Mouse (Mus musculus) heart, embryonic 11.5 days (tissue): Measurements from ENCODE around the gene Cxcr4. TPM values are rescaled to one million over a fixed set of nuclear protein-coding genes. Genes with fewer than 3 reads are reported as not detected.

Experiments
- ATAC-seq: fragments of 200-750 bp; cut with Nextera tagmentation; replicated peaks from 2 replicates; pipeline ENCODE4 v1.8.0; 2017; ENCODE audit warnings: moderate library complexity; ENCODE audit not compliant: insufficient number of reproducible peaks, low FRiP score, low TSS enrichment
- H3K27ac ChIP-seq: fragments of 300-500 bp; sonication (generic); 2 replicates; pipeline ENCODE4 v1.5.1; 2014; ENCODE audit warnings: mild to moderate bottlenecking, low read depth, low read length
- H3K27me3 ChIP-seq: fragments of 300-500 bp; sonication (generic); 2 replicates; pipeline ENCODE4 v1.6.1; 2014; ENCODE audit warnings: mild to moderate bottlenecking, low read length, mixed read lengths; ENCODE audit not compliant: control insufficient read depth, insufficient read depth
- H3K36me3 ChIP-seq: fragments of 300-500 bp; sonication (generic); 2 replicates; pipeline ENCODE4 v1.6.1; 2014; ENCODE audit warnings: mild to moderate bottlenecking, low read length, moderate library complexity, mixed read lengths; ENCODE audit not compliant: control insufficient read depth, insufficient read depth
- H3K4me1 ChIP-seq: fragments of 300-500 bp; sonication (generic); 2 replicates; pipeline ENCODE4 v1.6.1; 2014; ENCODE audit warnings: low read length; ENCODE audit not compliant: control insufficient read depth, insufficient read depth
- H3K4me2 ChIP-seq: fragments of 300-500 bp; sonication (generic); 2 replicates; pipeline ENCODE4 v1.6.1; 2014; ENCODE audit warnings: mild to moderate bottlenecking, moderate library complexity
- H3K4me3 ChIP-seq: fragments of 300-500 bp; sonication (generic); 2 replicates; pipeline ENCODE4 v1.5.1; 2014; ENCODE audit warnings: low read depth, low read length
- H3K9ac ChIP-seq: fragments of 300-500 bp; sonication (generic); 2 replicates; pipeline ENCODE4 v1.6.1; 2014; ENCODE audit warnings: mild to moderate bottlenecking, low read depth, low read length, moderate library complexity
- H3K9me3 ChIP-seq: fragments of 300-500 bp; sonication (generic); replicated peaks from 2 replicates; pipeline ENCODE4 v1.6.1; 2016; ENCODE audit warnings: low read length; ENCODE audit not compliant: control insufficient read depth
- WGBS: fragments of 180-500 bp; shearing (Covaris S2); extraction: QIAGEN DNeasy Blood & Tissue Kit; methylation state at CpG from one replicate; pipeline ENCODE4 v1.1.7; 2014; ENCODE audit not compliant: insufficient replicate concordance; 5-methylcytosine and 5-hydroxymethylcytosine counted together
- polyA plus RNA-seq: library from polyadenylated mRNA; unstranded; fragments of >200 nt; fragmentation: Nextera tagmentation; extraction: Ambion mirVana; gene quantifications from 2 replicates; pipeline ENCODE4 v1.2.1, GENCODE M21; 2014

The Cxcr4 gene
- polyA plus RNA-seq, 1 experiment from 2014 or later: 1.9 TPM

- H3K27me3 ChIP-seq: no peaks in the 10 kb centered on the region
- H3K4me1 ChIP-seq: no peaks in the 10 kb centered on the region
- H3K9me3 ChIP-seq: no peaks in the 10 kb centered on the region
- no peak overlapping the region for H3K9ac ChIP-seq
- H3K27ac ChIP-seq: no peak overlapping the region
- no peak overlapping the region for H3K4me2 ChIP-seq
- no peaks in the 10 kb centered on the region for H3K36me3 ChIP-seq
- ATAC-seq: no peak
- WGBS: 73% methylated on average over 9 of the region's 9 CpGs
- no peak overlapping the region for H3K4me3 ChIP-seq
Observed at GRCm38 (mm10) chr1:128622867-128623593, 30.9 kb upstream of the Cxcr4 start.

GRCm38 (mm10) chr1:128617654-128618310 lies 25.7 kb upstream of the Cxcr4 start:
- Histone ChIP-seq H3K4me3 (no peak overlapping the region), H3K27me3 (no peaks in the 10 kb centered on the region), H3K27ac (no peak overlapping the region), H3K4me2 (no peak overlapping the region), H3K9ac (no peak overlapping the region), H3K36me3 (no peaks in the 10 kb centered on the region), H3K9me3 (no peaks in the 10 kb centered on the region), H3K4me1 (no peaks in the 10 kb centered on the region; the same call in 1 of the 2 replicates)
- ATAC-seq: no peak
- 85% methylated on average over 13 of the region's 13 CpGs for WGBS

- no peak for ATAC-seq
- H3K9ac ChIP-seq: no peak overlapping the region
- H3K4me2 ChIP-seq: no peak overlapping the region
- 40% methylated on average over 2 of the region's 2 CpGs for WGBS
- no peaks in the 10 kb centered on the region for H3K36me3 ChIP-seq
- H3K9me3 ChIP-seq: no peaks in the 10 kb centered on the region
- H3K27ac ChIP-seq: no peak overlapping the region
- no peaks in the 10 kb centered on the region for H3K27me3 ChIP-seq
- no peak overlapping the region for H3K4me3 ChIP-seq
- H3K4me1 ChIP-seq: no peaks in the 10 kb centered on the region; the same call in 1 of the 2 replicates
Observed at GRCm38 (mm10) chr1:128616586-128616985, 24.5 kb upstream of the Cxcr4 start.

DNA sequence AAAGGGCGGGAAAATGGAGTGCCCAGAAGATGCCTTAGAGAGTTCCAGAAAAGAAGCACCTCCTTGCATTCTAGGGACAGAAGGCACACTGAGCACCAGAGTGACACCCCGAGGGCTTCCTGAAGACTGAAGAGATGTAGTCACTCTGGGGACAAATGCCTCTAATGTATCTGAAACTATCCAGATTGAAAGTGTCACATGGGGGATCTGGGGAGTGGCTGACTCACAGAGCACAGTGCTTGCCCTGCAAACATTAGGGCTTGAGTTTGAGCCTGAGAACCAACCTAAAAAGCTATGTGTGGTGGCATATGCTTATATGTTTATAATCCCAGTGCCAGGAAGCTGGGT lies 23.3 kb upstream of the Cxcr4 start:
- WGBS: 78% methylated on average over 2 of the region's 2 CpGs
- H3K27ac ChIP-seq: no peak overlapping the region

DNA sequence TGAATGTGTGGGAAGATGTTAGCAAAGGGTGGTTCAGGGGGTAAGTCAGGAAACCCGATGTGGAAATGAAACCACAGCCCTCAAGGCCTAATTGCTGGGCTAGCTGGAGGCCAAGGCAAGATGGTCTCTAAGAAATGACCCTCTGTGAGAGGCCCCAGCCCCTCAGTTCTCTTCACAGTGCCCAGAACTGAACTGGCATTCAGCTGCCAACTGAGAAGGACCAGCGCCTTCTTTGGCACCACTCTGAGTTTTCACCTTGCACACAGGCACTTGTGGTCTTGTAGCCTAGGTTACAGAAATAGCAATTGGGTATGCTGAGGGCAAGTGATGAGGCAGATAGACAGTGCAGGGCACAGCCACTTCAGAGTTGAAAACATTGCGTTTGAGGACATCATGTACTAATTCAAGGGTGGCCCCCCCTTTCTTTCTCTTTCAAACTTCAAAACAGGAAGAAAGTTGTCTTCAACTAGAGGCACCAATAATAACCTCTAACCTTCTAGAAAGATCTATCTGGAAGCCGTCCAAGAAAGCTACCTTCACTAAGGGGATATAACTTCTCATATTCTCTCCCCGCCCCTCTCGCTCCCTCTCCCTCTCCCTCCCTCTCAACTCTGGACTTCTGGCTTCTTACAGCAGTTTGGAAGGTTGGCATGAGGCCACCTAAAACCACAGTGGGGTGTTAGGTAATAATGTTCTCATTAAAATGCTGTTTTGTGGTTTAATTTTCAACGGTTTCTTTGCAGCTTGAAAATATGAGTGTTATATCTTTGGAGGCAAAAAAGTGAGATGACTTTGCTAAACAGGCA lies 22.8 kb upstream of the Cxcr4 start:
- H3K9me3 ChIP-seq: no peaks in the 10 kb centered on the region
- no peak overlapping the region for H3K9ac ChIP-seq
- no peak overlapping the region for H3K4me2 ChIP-seq
- H3K4me1 ChIP-seq: no peaks in the 10 kb centered on the region; the same call in 1 of the 2 replicates
- no peaks in the 10 kb centered on the region for H3K36me3 ChIP-seq
- no peak for ATAC-seq
- no peak overlapping the region for H3K4me3 ChIP-seq
- no peak overlapping the region for H3K27ac ChIP-seq
- H3K27me3 ChIP-seq: no peaks in the 10 kb centered on the region
- 74% methylated on average over 7 of the region's 7 CpGs for WGBS

More for the DNA sequence above, 23.3 kb upstream of the Cxcr4 start:
- Histone ChIP-seq H3K4me2 (no peak overlapping the region), H3K9ac (no peak overlapping the region), H3K9me3 (no peaks in the 10 kb centered on the region), H3K36me3 (no peaks in the 10 kb centered on the region), H3K4me3 (no peak overlapping the region), H3K27me3 (no peaks in the 10 kb centered on the region), H3K4me1 (no peaks in the 10 kb centered on the region; the same call in 1 of the 2 replicates)
- no peak for ATAC-seq

- Histone ChIP-seq H3K4me3 (no peak overlapping the region), H3K4me2 (no peak overlapping the region), H3K9me3 (no peaks in the 10 kb centered on the region), H3K36me3 (no peaks in the 10 kb centered on the region), H3K27me3 (no peaks in the 10 kb centered on the region), H3K27ac (no peak overlapping the region), H3K9ac (no peak overlapping the region), H3K4me1 (no peaks in the 10 kb centered on the region)
- no peak for ATAC-seq
- 55% methylated on average over 6 of the region's 6 CpGs for WGBS
Observed at GRCm38 (mm10) chr1:128608119-128608518, 16.0 kb upstream of the Cxcr4 start.

DNA sequence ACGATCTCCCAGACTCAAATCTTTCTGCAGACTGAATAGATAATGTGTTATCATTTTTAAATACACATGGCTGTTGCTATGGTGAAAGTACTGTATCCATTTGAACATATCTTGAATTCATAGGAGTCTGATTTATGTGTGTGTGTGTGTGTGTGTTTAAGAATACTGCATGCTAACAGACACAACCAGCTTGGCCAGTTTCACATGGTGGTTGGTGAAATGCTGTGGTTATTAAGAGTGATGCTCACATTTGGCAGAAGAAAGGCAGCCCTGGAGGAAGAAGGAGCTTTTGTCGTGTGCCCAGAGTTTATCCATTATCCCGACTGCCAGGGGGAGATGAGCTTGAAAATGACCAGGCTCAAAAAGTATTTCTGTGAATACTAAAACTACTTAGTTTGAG lies 15.3 kb upstream of the Cxcr4 start:
- H3K27me3 ChIP-seq: no peaks in the 10 kb centered on the region
- H3K4me1 ChIP-seq: no peaks in the 10 kb centered on the region
- no peak overlapping the region for H3K4me2 ChIP-seq
- no peak overlapping the region for H3K4me3 ChIP-seq
- H3K9me3 ChIP-seq: no peaks in the 10 kb centered on the region
- no peak for ATAC-seq
- 63% methylated on average over 3 of the region's 3 CpGs for WGBS
- H3K9ac ChIP-seq: no peak overlapping the region
- H3K36me3 ChIP-seq: no peaks in the 10 kb centered on the region
- no peak overlapping the region for H3K27ac ChIP-seq

DNA sequence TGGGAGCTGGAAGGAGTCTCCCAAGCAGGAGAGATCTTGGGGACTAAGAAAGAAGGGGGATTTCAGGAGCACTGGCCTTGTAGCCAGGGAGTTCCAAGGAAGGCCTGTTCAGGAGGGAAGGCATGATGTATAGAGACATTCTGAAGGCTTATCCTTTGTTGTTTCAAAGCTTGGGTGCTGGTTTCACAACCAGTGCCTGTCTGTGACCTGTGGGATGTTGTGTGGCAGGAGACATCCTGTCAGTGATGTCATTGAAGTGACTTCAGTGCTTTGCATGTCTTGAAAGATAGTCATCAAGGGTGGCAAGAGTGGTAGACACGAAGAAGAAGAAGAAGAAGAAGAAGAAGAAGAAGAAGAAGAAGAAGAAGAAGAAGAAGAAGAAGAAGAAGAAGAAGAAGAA lies 13.7 kb upstream of the Cxcr4 start:
- Histone ChIP-seq H3K36me3 (no peaks in the 10 kb centered on the region), H3K27me3 (no peaks in the 10 kb centered on the region), H3K9ac (no peak overlapping the region), H3K9me3 (no peaks in the 10 kb centered on the region), H3K4me1 (no peaks in the 10 kb centered on the region), H3K27ac (no peak overlapping the region), H3K4me3 (no peak overlapping the region), H3K4me2 (no peak overlapping the region)
- no peak for ATAC-seq
- 63% methylated on average over 1 of the region's 1 CpGs for WGBS
